ENCODE assay signal across 10 mouse cellular contexts in the genomic region with DNA sequence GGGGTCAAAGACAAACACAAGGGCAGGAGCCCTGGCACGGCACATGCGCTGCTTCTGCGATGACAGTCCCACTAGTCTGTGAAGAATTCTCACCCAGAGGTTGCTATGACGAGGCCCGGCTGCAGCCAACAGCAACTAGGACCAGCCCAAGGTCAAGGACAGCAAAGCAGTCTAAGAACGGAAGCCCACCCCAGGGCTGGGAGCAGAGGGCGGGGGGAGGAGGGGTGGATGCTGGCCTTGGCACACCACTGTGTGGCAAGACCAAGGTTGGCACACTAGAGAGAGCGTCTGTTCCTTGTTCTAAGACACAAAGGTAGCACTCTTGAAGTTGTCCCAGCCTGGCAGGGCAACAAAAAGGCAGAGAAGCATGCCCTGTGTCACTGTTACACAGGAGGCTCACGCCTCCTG. TPM values are rescaled to one million over a fixed set of nuclear protein-coding genes. Genes with fewer than 3 reads are reported as not detected.
A peak's percentile ranks its signal among the peaks of the same experiment; 100 is the strongest.
DNase-seq lines count a peak whose midpoint lies in the region; ATAC-seq and TF ChIP-seq lines count a peak whose summit lies in the region.
"Had no signal": no experiment of that assay in that cellular context is flagged by ENCODE, and none has a peak within 500 bp of the region (broad histone marks: within the 10 kb centered on the region; RNA-seq: fewer than 3 reads in every experiment).

No protein-coding gene starts in this region.

- H3K27ac ChIP-seq in hindbrain, embryonic 10.5 days: no peak overlapping the region
- H3K27ac ChIP-seq in hindbrain, embryonic 14.5 days: no peak overlapping the region
- no peak overlapping the region for H3K27ac ChIP-seq in forebrain, embryonic 14.5 days (ENCODE audit: low read depth, low read length)
- 0 out of 2 replicates have a peak overlapping the region, but pooled peaks have one; percentile 13 for H3K27ac ChIP-seq in intestine, embryonic 15.5 days
- 0 out of 2 replicates have a peak overlapping the region, but pooled peaks have one; percentile 28 for H3K27ac ChIP-seq in olfactory bulb, adult 2 months (ENCODE audit: insufficient read depth, low read depth, low read length)
- H3K27ac ChIP-seq: macrophage had no signal

- no peak for TF ChIP-seq CTCF in olfactory bulb, adult 2 months (IDR thresholded peaks at IDR 0.05; ENCODE audit: insufficient read depth, low read depth, low read length)

- ATAC-seq in hindbrain, embryonic 14.5 days (ENCODE audit: low FRiP score): no peak
- ATAC-seq in forebrain, embryonic 14.5 days: no peak
- ATAC-seq in intestine, embryonic 15.5 days: peak; percentile 8; the same call in 1 of the 2 replicates

- H3K4me3 ChIP-seq in hindbrain, embryonic 10.5 days: 0 out of 2 replicates have a peak overlapping the region, but pooled peaks have one; percentile 4
- H3K4me3 ChIP-seq in hindbrain, embryonic 14.5 days (replicated peaks; ENCODE audit: low read length): no peak overlapping the region
- no peak overlapping the region for H3K4me3 ChIP-seq in forebrain, embryonic 14.5 days (ENCODE audit: low read depth, low read length)
- no peak overlapping the region for H3K4me3 ChIP-seq in intestine, embryonic 15.5 days (replicated peaks)
- no peak overlapping the region for H3K4me3 ChIP-seq in olfactory bulb, adult 2 months (ENCODE audit: insufficient read depth, low read depth, low read length)
- H3K4me3 ChIP-seq: erythroblast, embryonic 14.5 days had no signal

- 48% methylated on average over 9 of the region's 9 CpGs for WGBS in hindbrain, embryonic 10.5 days
- WGBS in hindbrain, embryonic 14.5 days: 66% methylated on average over 9 of the region's 9 CpGs
- WGBS in forebrain, embryonic 14.5 days: 65% methylated on average over 9 of the region's 9 CpGs
- 49% methylated on average over 9 of the region's 9 CpGs for WGBS in intestine, embryonic 15.5 days
- WGBS in olfactory bulb, adult 2 months: 28% methylated on average over 9 of the region's 9 CpGs

- H3K9ac ChIP-seq in hindbrain, embryonic 14.5 days: no peak overlapping the region
- no peak overlapping the region for H3K9ac ChIP-seq in forebrain, embryonic 14.5 days (ENCODE audit: low read length)
- no peak overlapping the region for H3K9ac ChIP-seq in intestine, embryonic 15.5 days

- H3K4me2 ChIP-seq in hindbrain, embryonic 14.5 days (replicated peaks): no peak overlapping the region
- H3K4me2 ChIP-seq in forebrain, embryonic 14.5 days (ENCODE audit: low read length): no peak overlapping the region
- H3K4me2 ChIP-seq in intestine, embryonic 15.5 days (replicated peaks): no peak overlapping the region

- no peak for DNase-seq in hindbrain, embryonic 10.5 days (ENCODE audit: low spot score)
- no peak for DNase-seq in hindbrain, embryonic 14.5 days (ENCODE audit: low spot score)
- peak; percentile 25 to 64 for DNase-seq in spleen, postnatal 4 days (ENCODE audit: low spot score in 2 of 2)
- DNase-seq in spleen, adult 18-20 months: no peak
- DNase-seq in forebrain, embryonic 14.5 days (ENCODE audit: low spot score): peak; percentile 22
- DNase-seq in natural killer cell, adult 2 months (ENCODE audit: low spot score in 2 of 2): no peak

- peaks cover 53% of the 10 kb centered on the region for H3K36me3 ChIP-seq in hindbrain, embryonic 10.5 days
- peaks cover 17% of the 10 kb centered on the region for H3K36me3 ChIP-seq in hindbrain, embryonic 14.5 days (replicated peaks; ENCODE audit: control insufficient read depth, insufficient read depth)
- H3K36me3 ChIP-seq in forebrain, embryonic 14.5 days (ENCODE audit: control insufficient read depth, insufficient read depth, low read length): peaks cover 32% of the 10 kb centered on the region
- H3K36me3 ChIP-seq in intestine, embryonic 15.5 days: peaks cover 9% of the 10 kb centered on the region; the same call in 1 of the 2 replicates

- no peaks in the 10 kb centered on the region for H3K9me3 ChIP-seq in hindbrain, embryonic 10.5 days
- H3K9me3 ChIP-seq in hindbrain, embryonic 14.5 days (ENCODE audit: control insufficient read depth, low read length): no peaks in the 10 kb centered on the region
- H3K9me3 ChIP-seq in forebrain, embryonic 14.5 days (replicated peaks; ENCODE audit: control insufficient read depth, low read length): no peaks in the 10 kb centered on the region
- H3K9me3 ChIP-seq in intestine, embryonic 15.5 days: no peaks in the 10 kb centered on the region

- H3K27me3 ChIP-seq in hindbrain, embryonic 10.5 days (ENCODE audit: insufficient read depth, poor library complexity, severe bottlenecking): no peaks in the 10 kb centered on the region
- H3K27me3 ChIP-seq in hindbrain, embryonic 14.5 days (ENCODE audit: control insufficient read depth, insufficient read depth, low read length): no peaks in the 10 kb centered on the region
- no peaks in the 10 kb centered on the region for H3K27me3 ChIP-seq in forebrain, embryonic 14.5 days (replicated peaks; ENCODE audit: control insufficient read depth, insufficient read depth, low read length)
- H3K27me3 ChIP-seq in intestine, embryonic 15.5 days (replicated peaks): no peaks in the 10 kb centered on the region

- peaks cover 90% of the 10 kb centered on the region for H3K4me1 ChIP-seq in hindbrain, embryonic 10.5 days (replicated peaks)
- H3K4me1 ChIP-seq in hindbrain, embryonic 14.5 days (replicated peaks; ENCODE audit: control insufficient read depth, insufficient read depth, low read length): peaks cover 35% of the 10 kb centered on the region; the same call in 1 of the 2 replicates
- H3K4me1 ChIP-seq in forebrain, embryonic 14.5 days (ENCODE audit: control insufficient read depth, insufficient read depth, low read length): no peaks in the 10 kb centered on the region
- H3K4me1 ChIP-seq in intestine, embryonic 15.5 days (replicated peaks): peaks cover 39% of the 10 kb centered on the region
- H3K4me1 ChIP-seq in olfactory bulb, adult 2 months (ENCODE audit: control insufficient read depth, insufficient read depth, low read length): peaks cover 77% of the 10 kb centered on the region

- TF ChIP-seq POLR2A in olfactory bulb, adult 2 months (IDR thresholded peaks at IDR 0.05; ENCODE audit: insufficient read depth, low read depth, low read length): no peak

RNA-seq across cellular contexts. Expression of gene Ndufb7, which starts 10.9 kb away (rescaled TPM):
- 359 and 398 TPM in 2 replicates for polyA plus RNA-seq in hindbrain, embryonic 10.5 days (2016; fragmentation: Nextera tagmentation; extraction: Ambion mirVana)
- 321 and 385 TPM in 2 replicates for polyA plus RNA-seq in hindbrain, embryonic 14.5 days (2014; fragmentation: Nextera tagmentation; extraction: Ambion mirVana)
- 370 and 449 TPM in 2 replicates for polyA plus RNA-seq in forebrain, embryonic 14.5 days (2014; fragmentation: Nextera tagmentation; extraction: Ambion mirVana)
- 370 and 398 TPM in 2 replicates for polyA plus RNA-seq in intestine, embryonic 15.5 days (2015; fragmentation: Nextera tagmentation; extraction: Ambion mirVana)
- not detected in 2 replicates for polyA plus RNA-seq in olfactory bulb, adult 2 months (2012; ENCODE audit: insufficient read depth, insufficient read length, low replicate concordance, missing spikeins)

RNA-seq across cellular contexts. Expression of gene Tecr, which starts 30.4 kb away (rescaled TPM):
- polyA plus RNA-seq in hindbrain, embryonic 10.5 days (2016; fragmentation: Nextera tagmentation; extraction: Ambion mirVana): 714 and 783 TPM in 2 replicates
- 1,444 and 1,536 TPM in 2 replicates for polyA plus RNA-seq in hindbrain, embryonic 14.5 days (2014; fragmentation: Nextera tagmentation; extraction: Ambion mirVana)
- polyA plus RNA-seq in forebrain, embryonic 14.5 days (2014; fragmentation: Nextera tagmentation; extraction: Ambion mirVana): 806 and 815 TPM in 2 replicates
- 610 and 639 TPM in 2 replicates for polyA plus RNA-seq in intestine, embryonic 15.5 days (2015; fragmentation: Nextera tagmentation; extraction: Ambion mirVana)
- polyA plus RNA-seq in olfactory bulb, adult 2 months (2012; ENCODE audit: insufficient read depth, insufficient read length, low replicate concordance, missing spikeins): not detected in 2 replicates

RNA-seq across cellular contexts. Expression of gene Dnajb1, which starts 30.6 kb away (rescaled TPM):
- polyA plus RNA-seq in hindbrain, embryonic 10.5 days (2016; fragmentation: Nextera tagmentation; extraction: Ambion mirVana): 71.9 and 84.2 TPM in 2 replicates
- 45.8 and 47.8 TPM in 2 replicates for polyA plus RNA-seq in hindbrain, embryonic 14.5 days (2014; fragmentation: Nextera tagmentation; extraction: Ambion mirVana)
- polyA plus RNA-seq in forebrain, embryonic 14.5 days (2014; fragmentation: Nextera tagmentation; extraction: Ambion mirVana): 30.1 and 43.0 TPM in 2 replicates
- polyA plus RNA-seq in intestine, embryonic 15.5 days (2015; fragmentation: Nextera tagmentation; extraction: Ambion mirVana): 47.0 and 48.2 TPM in 2 replicates
- not detected in 2 replicates for polyA plus RNA-seq in olfactory bulb, adult 2 months (2012; ENCODE audit: insufficient read depth, insufficient read length, low replicate concordance, missing spikeins)

RNA-seq across cellular contexts. Expression of gene Olfr370, which starts 41.8 kb away (rescaled TPM):
- 0.10 and 0.16 TPM in 2 replicates for polyA plus RNA-seq in hindbrain, embryonic 10.5 days (2016; fragmentation: Nextera tagmentation; extraction: Ambion mirVana)
- polyA plus RNA-seq in hindbrain, embryonic 14.5 days (2014; fragmentation: Nextera tagmentation; extraction: Ambion mirVana): 0.13 TPM in 1 of 2 replicates, not detected in the other
- polyA plus RNA-seq in forebrain, embryonic 14.5 days (2014; fragmentation: Nextera tagmentation; extraction: Ambion mirVana): not detected in 2 replicates
- polyA plus RNA-seq in intestine, embryonic 15.5 days (2015; fragmentation: Nextera tagmentation; extraction: Ambion mirVana): not detected in 2 replicates
- polyA plus RNA-seq in olfactory bulb, adult 2 months (2012; ENCODE audit: insufficient read depth, insufficient read length, low replicate concordance, missing spikeins): not detected in 2 replicates
- polyA plus RNA-seq: erythroblast, embryonic 14.5 days; macrophage had no signal

Comparison
In these comparisons a context has a peak if more than half of its experiments do, and no peak if none do; other contexts are left out.
1. DNase-seq: peak in spleen, postnatal 4 days (2 of 2) and forebrain, embryonic 14.5 days (single experiment); none in hindbrain, embryonic 10.5 days (single experiment), hindbrain, embryonic 14.5 days (single experiment), spleen, adult 18-20 months (0 of 2) and natural killer cell, adult 2 months (0 of 2).
2. H3K27ac ChIP-seq: peak in intestine, embryonic 15.5 days (single experiment) and olfactory bulb, adult 2 months (single experiment); none in hindbrain, embryonic 10.5 days (single experiment), hindbrain, embryonic 14.5 days (single experiment) and forebrain, embryonic 14.5 days (single experiment).
3. RNA of gene Ndufb7, which starts 10.9 kb away (polyA plus RNA-seq): 370 to 449 TPM in forebrain, embryonic 14.5 days, 359 to 398 TPM in hindbrain, embryonic 10.5 days, 321 to 385 TPM in hindbrain, embryonic 14.5 days and 370 to 398 TPM in intestine, embryonic 15.5 days; not detected in olfactory bulb, adult 2 months; every median in the first group is over 100 times any median in the second.